Mouse (Mus musculus) limb, embryonic 15.5 days (tissue): Measurements from ENCODE around the gene Olfm1. TPM values are rescaled to one million over a fixed set of nuclear protein-coding genes. Genes with fewer than 3 reads are reported as not detected.
A peak's percentile ranks its signal among the peaks of the same experiment; 100 is the strongest.

Source experiments
- ATAC-seq: fragments of 200-750 bp; cut with Nextera tagmentation; 2 replicates; pipeline ENCODE4 v1.8.0; 2017; ENCODE audit warnings: low read depth, moderate TSS enrichment; ENCODE audit not compliant: insufficient number of reproducible peaks, low FRiP score, low TSS enrichment
- H3K27ac ChIP-seq: fragments of 300-500 bp; sonication (generic); 2 replicates; pipeline ENCODE4 v1.5.1; 2015; ENCODE audit warnings: moderate library complexity, mild to moderate bottlenecking, inconsistent platforms
- H3K27me3 ChIP-seq: fragments of 300-500 bp; sonication (generic); 2 replicates; pipeline ENCODE4 v1.6.1; 2015; ENCODE audit warnings: inconsistent platforms
- H3K36me3 ChIP-seq: fragments of 300-500 bp; sonication (generic); 2 replicates; pipeline ENCODE4 v1.6.1; 2015; ENCODE audit warnings: inconsistent platforms
- H3K4me1 ChIP-seq: fragments of 300-500 bp; sonication (generic); 2 replicates; pipeline ENCODE4 v1.6.1; 2015; ENCODE audit warnings: inconsistent platforms
- H3K4me2 ChIP-seq: fragments of 300-500 bp; sonication (generic); 2 replicates; pipeline ENCODE4 v1.6.1; 2015; ENCODE audit warnings: mild to moderate bottlenecking, inconsistent platforms
- H3K4me3 ChIP-seq: fragments of 300-500 bp; sonication (generic); 2 replicates; pipeline ENCODE4 v1.5.1; 2015; ENCODE audit warnings: mild to moderate bottlenecking, inconsistent platforms
- H3K9ac ChIP-seq: fragments of 300-500 bp; sonication (generic); 2 replicates; pipeline ENCODE4 v1.6.1; 2015; ENCODE audit warnings: inconsistent platforms
- H3K9me3 ChIP-seq: fragments of 300-500 bp; sonication (generic); 2 replicates; pipeline ENCODE4 v1.6.1; 2016; ENCODE audit warnings: inconsistent platforms
- WGBS: fragments of 180-500 bp; shearing (Covaris S2); methylation state at CpG from one replicate; pipeline ENCODE4 v1.1.7; 2015; 5-methylcytosine and 5-hydroxymethylcytosine counted together
- polyA plus RNA-seq: library from polyadenylated mRNA; unstranded; fragments of >200 nt; fragmentation: Nextera tagmentation; extraction: Ambion mirVana; gene quantifications from 2 replicates; pipeline ENCODE4 v1.2.1, GENCODE M21; 2015

Gene Olfm1
- polyA plus RNA-seq: 21.2 and 22.1 TPM in 2 replicates

DNA sequence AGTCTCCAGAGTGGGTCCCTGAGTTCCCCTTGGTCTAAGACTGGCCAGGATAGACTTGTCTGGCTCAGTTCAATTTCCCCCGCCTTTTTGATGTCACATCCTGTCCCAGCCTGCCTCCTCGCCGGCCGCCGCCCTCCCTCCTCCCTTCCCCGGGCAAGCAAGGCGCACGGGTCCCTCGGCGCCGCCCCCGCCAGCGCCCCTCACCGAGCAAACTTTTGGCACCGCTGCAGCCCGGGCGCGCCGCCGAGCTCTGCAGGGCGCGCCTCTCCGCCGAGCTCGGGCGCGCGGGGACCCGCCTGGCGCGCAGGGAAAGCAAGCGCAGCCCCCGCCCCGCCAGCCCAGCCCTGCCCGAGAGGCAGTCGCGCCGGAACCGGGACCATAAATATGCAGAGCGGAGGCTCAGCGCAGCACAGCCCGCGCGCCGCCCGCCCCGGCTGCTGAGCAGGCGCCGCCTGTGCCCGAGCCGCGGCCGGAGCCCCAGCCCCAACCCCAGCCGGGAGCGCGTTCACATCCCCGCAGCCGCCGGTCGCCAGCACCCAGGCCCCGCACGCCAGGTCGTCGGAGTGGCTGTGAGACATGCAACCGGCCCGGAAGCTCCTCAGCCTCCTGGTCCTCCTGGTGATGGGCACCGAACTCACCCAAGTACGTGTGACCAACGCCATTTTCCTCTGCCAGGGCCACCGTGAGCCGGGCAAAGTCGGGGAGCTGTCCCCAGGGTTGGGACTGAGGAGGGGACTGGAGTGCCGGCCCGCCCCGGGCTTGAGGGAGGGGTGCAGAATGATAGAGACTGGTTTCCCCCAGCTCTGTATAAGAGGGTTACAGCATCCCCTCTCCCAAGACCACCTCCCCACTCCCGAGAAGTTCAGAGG, at the start of gene Olfm1:
Olfm1 (plus strand) TSS at position 172 of the 869 bp plus-strand sequence.
- ATAC-seq: peak; percentile 36; the same call in 1 of the 2 replicates
- H3K4me3 ChIP-seq: peak within 1 kb of the TSS; percentile 57
- H3K36me3 ChIP-seq: no peaks in the 10 kb centered on the region
- peak within 1 kb of the TSS; percentile 35 for H3K9ac ChIP-seq
- H3K4me1 ChIP-seq: peaks cover 17% of the 10 kb centered on the region
- H3K27me3 ChIP-seq: peaks cover 26% of the 10 kb centered on the region
- no peak within 1 kb of the TSS for H3K27ac ChIP-seq
- H3K9me3 ChIP-seq: no peaks in the 10 kb centered on the region
- under 1% methylated on average over 74 of the region's 76 CpGs for WGBS
- peak within 1 kb of the TSS; percentile 89 for H3K4me2 ChIP-seq

- Histone ChIP-seq H3K4me3 (no peak overlapping the region), H3K27ac (no peak overlapping the region), H3K27me3 (no peaks in the 10 kb centered on the region), H3K9me3 (no peaks in the 10 kb centered on the region), H3K36me3 (no peaks in the 10 kb centered on the region), H3K4me2 (no peak overlapping the region), H3K9ac (no peak overlapping the region), H3K4me1 (peaks cover 6% of the 10 kb centered on the region)
- ATAC-seq: no peak
- 57% methylated on average over 13 of the region's 13 CpGs for WGBS
Observed at GRCm38 (mm10) chr2:28143417-28144045, 49.3 kb upstream of the Olfm1 start.

GRCm38 (mm10) chr2:28145702-28146101, 47.1 kb upstream of the Olfm1 start:
- 61% methylated on average over 5 of the region's 5 CpGs for WGBS
- peaks cover 7% of the 10 kb centered on the region; the same call in 1 of the 2 replicates for H3K4me1 ChIP-seq
- H3K27me3 ChIP-seq: no peaks in the 10 kb centered on the region
- H3K4me2 ChIP-seq: no peak overlapping the region
- no peaks in the 10 kb centered on the region for H3K9me3 ChIP-seq
- H3K36me3 ChIP-seq: no peaks in the 10 kb centered on the region
- no peak overlapping the region for H3K9ac ChIP-seq
- no peak overlapping the region for H3K4me3 ChIP-seq
- no peak overlapping the region for H3K27ac ChIP-seq
- no peak for ATAC-seq

DNA sequence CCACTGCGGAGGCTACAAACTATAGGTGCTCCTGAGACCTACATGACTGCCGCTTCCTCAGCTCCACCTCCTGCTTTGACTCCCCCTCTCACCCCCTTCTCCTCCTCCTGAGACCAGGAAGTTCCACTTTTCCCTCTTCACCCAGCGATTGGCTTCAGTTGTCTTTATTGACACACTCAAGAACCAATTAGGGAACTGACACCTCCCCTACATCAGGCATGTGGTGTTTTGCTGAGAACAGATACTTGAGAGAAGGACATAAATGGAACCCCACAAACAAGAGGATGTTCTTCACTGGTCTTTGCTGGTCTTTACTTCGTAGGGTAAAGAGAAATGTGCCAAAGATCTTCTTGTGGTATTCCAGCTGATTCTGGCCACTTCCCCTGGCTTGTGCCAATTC, 46.6 kb upstream of the Olfm1 start:
- Histone ChIP-seq H3K4me3 (no peak overlapping the region), H3K27me3 (no peaks in the 10 kb centered on the region), H3K4me2 (no peak overlapping the region), H3K9me3 (no peaks in the 10 kb centered on the region), H3K27ac (no peak overlapping the region), H3K9ac (no peak overlapping the region), H3K36me3 (no peaks in the 10 kb centered on the region), H3K4me1 (peaks cover 7% of the 10 kb centered on the region; the same call in 1 of the 2 replicates)
- ATAC-seq: no peak
- 65% methylated on average over 4 of the region's 4 CpGs for WGBS

GRCm38 (mm10) chr2:28146685-28147084, 46.1 kb upstream of the Olfm1 start:
- H3K36me3 ChIP-seq: no peaks in the 10 kb centered on the region
- peaks cover 7% of the 10 kb centered on the region; the same call in 1 of the 2 replicates for H3K4me1 ChIP-seq
- no peaks in the 10 kb centered on the region for H3K27me3 ChIP-seq
- H3K4me3 ChIP-seq: no peak overlapping the region
- no peak overlapping the region for H3K27ac ChIP-seq
- no peak overlapping the region for H3K9ac ChIP-seq
- no peak overlapping the region for H3K4me2 ChIP-seq
- WGBS: 71% methylated on average over 4 of the region's 4 CpGs
- no peak for ATAC-seq
- no peaks in the 10 kb centered on the region for H3K9me3 ChIP-seq

DNA sequence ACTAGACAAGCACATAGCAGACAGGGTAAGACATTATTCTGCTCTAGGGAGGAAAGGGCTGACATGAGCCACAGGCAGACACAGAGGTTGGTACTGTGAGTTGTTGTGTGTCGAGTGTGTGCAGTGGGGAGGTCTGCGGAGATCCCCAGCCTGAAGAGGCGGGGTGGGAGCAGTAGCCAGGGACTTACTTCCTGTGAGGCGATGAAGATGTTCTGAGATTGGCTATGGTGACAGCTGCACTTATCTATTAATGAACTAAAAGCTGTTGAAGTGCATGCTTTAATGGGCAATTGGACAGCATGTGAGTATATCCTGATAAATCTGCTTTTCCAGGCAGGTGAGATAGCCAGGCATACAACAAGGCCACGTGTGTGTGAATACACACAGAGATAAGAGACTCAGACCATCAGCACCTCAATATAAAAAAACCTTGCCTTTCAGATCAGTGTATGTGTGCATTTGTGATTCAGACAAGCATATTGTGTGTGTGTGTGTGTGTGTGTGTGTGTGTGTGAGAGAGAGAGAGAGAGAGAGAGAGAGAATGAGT, 45.5 kb upstream of the Olfm1 start:
- H3K9me3 ChIP-seq: no peaks in the 10 kb centered on the region
- no peak overlapping the region for H3K4me2 ChIP-seq
- no peaks in the 10 kb centered on the region for H3K27me3 ChIP-seq
- peaks cover 7% of the 10 kb centered on the region; the same call in 1 of the 2 replicates for H3K4me1 ChIP-seq
- H3K9ac ChIP-seq: no peak overlapping the region
- WGBS: 79% methylated on average over 5 of the region's 5 CpGs
- H3K36me3 ChIP-seq: no peaks in the 10 kb centered on the region
- no peak overlapping the region for H3K4me3 ChIP-seq
- ATAC-seq: no peak
- no peak overlapping the region for H3K27ac ChIP-seq

GRCm38 (mm10) chr2:28149688-28150087, 43.1 kb upstream of the Olfm1 start:
- no peak overlapping the region for H3K27ac ChIP-seq
- ATAC-seq: no peak
- no peak overlapping the region for H3K4me3 ChIP-seq
- 53% methylated on average over 11 of the region's 11 CpGs for WGBS
- H3K9ac ChIP-seq: no peak overlapping the region
- no peaks in the 10 kb centered on the region for H3K9me3 ChIP-seq
- no peaks in the 10 kb centered on the region for H3K36me3 ChIP-seq
- H3K4me2 ChIP-seq: no peak overlapping the region
- no peaks in the 10 kb centered on the region for H3K27me3 ChIP-seq
- peaks cover 7% of the 10 kb centered on the region; the same call in 1 of the 2 replicates for H3K4me1 ChIP-seq

GRCm38 (mm10) chr2:28160568-28160967, 32.2 kb upstream of the Olfm1 start:
- H3K4me1 ChIP-seq: peaks cover 7% of the 10 kb centered on the region; the same call in 1 of the 2 replicates
- 34% methylated on average over 7 of the region's 7 CpGs for WGBS
- no peak for ATAC-seq

DNA sequence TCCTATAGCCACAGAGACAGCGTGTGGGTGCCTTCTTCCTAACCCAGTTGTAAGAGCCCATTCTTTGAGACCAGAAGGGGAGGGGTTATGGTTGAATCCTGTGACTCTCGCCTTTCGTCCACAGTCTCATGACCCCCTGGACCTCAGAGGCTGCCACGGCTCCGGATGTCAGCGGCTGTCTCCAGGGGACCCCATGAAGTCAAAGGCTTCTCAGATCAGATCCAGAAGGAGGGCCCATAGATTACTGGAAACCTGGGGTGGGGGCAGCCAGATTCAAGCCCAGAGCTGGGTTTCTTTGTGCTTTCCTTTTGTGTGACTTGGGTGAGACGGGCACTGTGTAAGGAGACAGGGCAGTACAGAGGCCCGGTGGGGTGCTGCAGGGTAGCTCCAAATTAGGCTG, 27.2 kb upstream of the Olfm1 start:
- ATAC-seq: no peak
- no peak overlapping the region for H3K9ac ChIP-seq
- H3K27me3 ChIP-seq: no peaks in the 10 kb centered on the region
- no peak overlapping the region for H3K4me2 ChIP-seq
- no peak overlapping the region for H3K4me3 ChIP-seq
- WGBS: 79% methylated on average over 8 of the region's 8 CpGs
- no peaks in the 10 kb centered on the region for H3K9me3 ChIP-seq
- no peaks in the 10 kb centered on the region for H3K36me3 ChIP-seq
- no peak overlapping the region for H3K27ac ChIP-seq
- H3K4me1 ChIP-seq: peaks cover 7% of the 10 kb centered on the region; the same call in 1 of the 2 replicates

More at GRCm38 (mm10) chr2:28160568-28160967, 32.2 kb upstream of the Olfm1 start:
- Histone ChIP-seq H3K27me3 (no peaks in the 10 kb centered on the region), H3K9ac (no peak overlapping the region), H3K4me3 (no peak overlapping the region), H3K27ac (no peak overlapping the region), H3K36me3 (no peaks in the 10 kb centered on the region), H3K9me3 (no peaks in the 10 kb centered on the region), H3K4me2 (no peak overlapping the region)

GRCm38 (mm10) chr2:28169336-28169735, 23.5 kb upstream of the Olfm1 start:
- Histone ChIP-seq H3K4me3 (no peak overlapping the region), H3K36me3 (no peaks in the 10 kb centered on the region), H3K27me3 (no peaks in the 10 kb centered on the region), H3K4me2 (no peak overlapping the region), H3K9me3 (no peaks in the 10 kb centered on the region), H3K27ac (no peak overlapping the region), H3K9ac (no peak overlapping the region), H3K4me1 (no peaks in the 10 kb centered on the region)
- 74% methylated on average over 12 of the region's 12 CpGs for WGBS
- no peak for ATAC-seq

GRCm38 (mm10) chr2:28171962-28172361, 20.8 kb upstream of the Olfm1 start:
- no peak for ATAC-seq
- Histone ChIP-seq H3K36me3 (no peaks in the 10 kb centered on the region), H3K27me3 (no peaks in the 10 kb centered on the region), H3K4me1 (no peaks in the 10 kb centered on the region), H3K9ac (no peak overlapping the region), H3K4me2 (no peak overlapping the region), H3K27ac (no peak overlapping the region), H3K9me3 (no peaks in the 10 kb centered on the region), H3K4me3 (no peak overlapping the region)
- 72% methylated on average over 6 of the region's 6 CpGs for WGBS
